Mouse (Mus musculus) CD4-positive, CD25-positive, alpha-beta regulatory T cell, adult 4 months (primary cell): ENCODE results near the gene Acadsb. TPM values are rescaled to one million over a fixed set of nuclear protein-coding genes. Genes with fewer than 3 reads are reported as not detected.
"Not testable (repeated sequence)": the region's sequence is repeated elsewhere in the genome, so short reads cannot be mapped to it uniquely, and the experiment has no call there.

Source experiments
- ATAC-seq: one replicate; pipeline ENCODE4 v1.8.0; 2017
- polyA plus RNA-seq, 2 experiments: library from polyadenylated mRNA; unstranded; fragments of 100-300 nt; shearing (Covaris generic); gene quantifications; one replicate each; pipeline ENCODE4 v1.2.1; 2017

Gene Acadsb
- polyA plus RNA-seq = 10 to 100 TPM; 55.0 to 62.7 TPM

- ATAC-seq = peak; percentile 97
These were observed at the start of gene Acadsb, which contains the start of gene Ikzf5 for GRCm38 (mm10) chr7:131410416-131411058. Acadsb (plus strand) TSS chr7:131410601. Ikzf5 (minus strand) TSS chr7:131410521.

GRCm38 (mm10) chr7:131362269-131362614, 48.2 kb upstream of the Acadsb start:
- peak; percentile 44 for ATAC-seq

DNA sequence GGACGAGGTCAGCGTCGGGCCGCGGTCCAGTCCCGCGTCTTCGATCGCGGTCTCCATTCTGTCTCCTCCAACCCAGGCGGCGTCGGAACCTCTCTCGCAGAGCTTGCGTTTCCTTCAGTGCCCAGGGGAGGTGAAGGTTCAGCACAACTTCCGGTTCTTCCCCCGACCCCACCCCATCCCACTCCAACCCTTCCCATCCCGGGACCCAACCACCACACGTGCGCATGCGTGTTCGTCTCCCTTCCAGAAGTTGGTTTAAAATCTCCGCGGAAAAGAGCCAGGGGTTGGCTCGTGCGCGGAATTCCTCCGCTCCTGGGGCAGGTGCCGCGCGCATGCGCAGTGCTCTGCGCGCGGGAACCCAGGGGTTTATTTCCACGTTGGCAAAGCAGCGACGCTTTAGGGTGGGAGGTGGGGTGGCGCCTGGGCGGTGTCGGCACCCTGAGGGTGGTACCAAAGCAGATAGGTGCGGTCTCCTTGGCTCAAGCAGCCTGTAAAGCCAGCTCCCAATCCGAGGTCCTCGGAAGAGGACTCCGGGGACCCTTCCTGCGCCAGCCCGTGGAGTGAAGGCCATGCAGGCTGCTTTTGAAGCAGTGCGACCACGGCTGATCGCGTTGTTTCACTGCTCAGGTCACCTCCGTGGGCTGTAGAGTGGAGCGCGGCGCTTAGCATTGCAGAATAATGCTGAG, 47.6 kb upstream of the Acadsb start, which contains the start of gene 2310057M21Rik:
Gene 2310057M21Rik (minus strand): TSS at position 145 of the 686 bp plus-strand sequence.
- peak; percentile 92 for ATAC-seq

DNA sequence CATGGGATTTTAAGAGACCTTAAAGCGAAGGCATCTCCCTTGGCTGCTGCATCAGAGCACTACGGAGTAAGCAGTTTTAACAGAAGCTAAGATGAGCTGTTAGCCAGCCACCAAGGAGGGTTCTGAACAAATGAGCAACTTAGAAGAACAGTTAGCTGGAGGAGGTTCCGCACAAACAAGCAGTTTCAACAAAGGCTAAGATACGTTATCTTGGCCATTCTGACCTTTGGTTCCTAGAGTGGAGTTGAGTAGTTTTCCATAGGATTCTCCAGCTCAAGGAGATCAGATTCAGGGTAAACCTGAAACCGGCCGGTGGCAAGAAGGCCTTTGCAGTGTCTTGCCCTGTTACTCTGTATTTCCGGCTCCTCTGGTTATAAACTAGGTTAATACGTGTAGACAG, 46.3 kb upstream of the Acadsb start:
- no peak for ATAC-seq

DNA sequence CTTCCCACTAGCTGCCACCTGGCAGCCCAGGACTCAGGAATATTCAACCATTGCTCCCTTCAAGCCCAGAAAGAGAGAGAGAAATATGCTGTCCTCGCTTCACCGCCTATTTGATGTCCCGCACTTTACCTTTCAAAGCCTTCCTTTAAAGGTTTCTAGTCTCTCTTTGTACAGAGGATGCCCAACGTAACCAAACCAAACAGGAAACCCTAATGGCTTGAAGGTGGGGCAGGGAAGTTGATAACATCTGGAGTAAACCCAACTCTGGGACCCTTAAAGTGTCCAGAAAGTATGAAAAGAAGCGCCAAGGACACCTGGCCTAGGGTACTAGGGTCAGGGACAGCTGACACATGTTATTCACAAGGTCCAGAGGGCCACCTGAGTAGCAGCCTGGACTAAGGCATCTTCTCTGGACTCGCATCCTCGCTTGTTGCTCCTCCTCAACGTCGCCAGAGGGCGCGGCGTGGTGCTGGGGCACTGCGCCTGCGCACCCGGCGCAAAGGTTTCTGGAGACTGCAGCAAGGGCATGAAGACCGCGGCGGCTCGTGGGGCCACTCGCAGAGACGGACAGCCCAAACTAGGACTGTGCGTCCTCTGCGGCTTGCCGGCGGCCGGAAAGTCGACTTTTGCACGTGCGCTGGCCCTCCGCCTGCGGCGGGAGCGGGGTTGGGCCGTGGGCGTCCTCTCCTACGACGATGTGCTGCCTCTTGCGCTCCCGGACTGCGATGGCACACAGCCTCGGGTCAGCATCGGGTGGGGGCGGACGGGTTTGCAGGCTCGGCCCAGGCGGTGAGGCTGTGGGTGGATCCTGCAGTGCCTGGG, 39.5 kb upstream of the Acadsb start, which contains the start of gene Pstk:
Gene Pstk (plus strand): TSS at position 494 of the 822 bp plus-strand sequence.
- ATAC-seq = peak; percentile 90

DNA sequence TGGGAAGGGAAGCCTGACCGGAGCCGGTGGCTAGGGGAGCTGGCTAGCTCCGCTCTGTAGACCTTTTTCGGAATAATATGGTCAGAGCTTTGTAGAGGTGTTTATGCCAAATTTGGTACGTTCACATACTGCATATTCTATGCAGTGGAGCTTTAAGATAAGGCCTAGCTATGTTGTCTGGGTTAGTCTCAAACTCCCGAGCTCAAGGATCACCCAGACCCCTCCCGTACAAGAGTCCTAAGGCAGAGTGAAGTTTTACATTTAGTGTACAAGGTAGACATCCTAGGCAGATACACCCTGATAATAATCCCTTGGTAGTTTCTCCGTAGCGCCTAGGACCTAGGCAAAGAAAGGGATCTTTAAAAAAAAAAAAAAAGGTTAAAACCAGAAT, 38.9 kb upstream of the Acadsb start:
- no peak for ATAC-seq

GRCm38 (mm10) chr7:131371880-131372651, 38.3 kb upstream of the Acadsb start:
- ATAC-seq = no peak

DNA sequence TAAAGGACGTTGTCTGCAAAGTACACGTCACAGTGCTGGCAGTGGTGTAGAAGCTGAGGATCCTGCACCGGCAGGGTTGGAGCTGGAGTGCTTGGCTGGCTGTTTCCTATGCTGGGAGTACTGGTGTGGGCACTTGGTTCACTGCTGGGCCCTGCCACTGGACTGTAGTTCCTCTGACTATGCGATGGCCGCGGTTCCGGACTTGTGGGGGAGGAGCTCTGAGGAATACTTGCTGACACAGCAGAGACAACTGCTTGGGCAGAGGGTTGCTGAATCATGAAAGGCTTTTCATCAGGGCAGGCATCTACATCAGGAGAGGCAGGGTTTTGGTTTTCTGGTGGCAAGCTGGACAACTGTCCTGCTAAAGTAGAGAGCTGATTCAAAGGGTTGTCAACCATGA, 18.6 kb upstream of the Acadsb start:
- ATAC-seq = not testable (repeated sequence)

- no peak for ATAC-seq
These were observed 947 bp upstream of the Acadsb start for GRCm38 (mm10) chr7:131409321-131409987.

GRCm38 (mm10) chr7:131409988-131410385, 414 bp upstream of the Acadsb start:
- peak; percentile 25 for ATAC-seq

DNA sequence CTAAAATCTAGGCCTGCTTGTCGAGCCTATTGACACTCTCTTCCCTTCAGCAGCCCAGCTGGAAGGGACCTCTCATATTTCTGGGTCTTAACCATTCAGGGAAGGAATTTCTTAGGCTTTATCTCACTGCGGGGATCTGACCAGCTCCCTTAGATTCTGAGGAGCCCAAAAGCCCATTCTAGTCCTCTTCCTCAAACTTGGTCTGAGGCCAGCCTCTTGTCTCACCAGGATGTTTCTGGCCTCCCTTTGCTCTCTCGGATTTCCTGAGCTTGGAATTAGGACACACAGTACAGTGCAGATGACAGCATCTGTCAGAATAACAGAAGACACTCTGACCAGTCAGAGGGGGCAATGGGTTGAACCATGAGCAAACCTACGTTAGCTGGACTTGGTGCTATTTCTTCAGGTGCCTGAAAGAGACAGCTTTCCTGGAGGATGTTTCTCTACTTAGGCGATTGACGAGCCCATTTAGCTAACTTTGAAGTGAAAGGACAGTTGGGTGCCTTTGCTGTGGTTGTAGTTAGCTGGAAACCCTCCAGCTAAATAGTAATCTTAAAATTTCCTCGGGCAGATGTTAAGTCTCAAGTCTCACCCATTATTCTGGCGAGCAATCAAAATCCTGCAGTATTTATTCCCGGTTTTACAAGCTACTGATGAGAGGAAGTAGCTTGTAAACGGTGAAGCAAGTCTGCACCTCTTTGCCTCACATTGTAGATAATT, 980 bp downstream of the Acadsb start:
- ATAC-seq = no peak

DNA sequence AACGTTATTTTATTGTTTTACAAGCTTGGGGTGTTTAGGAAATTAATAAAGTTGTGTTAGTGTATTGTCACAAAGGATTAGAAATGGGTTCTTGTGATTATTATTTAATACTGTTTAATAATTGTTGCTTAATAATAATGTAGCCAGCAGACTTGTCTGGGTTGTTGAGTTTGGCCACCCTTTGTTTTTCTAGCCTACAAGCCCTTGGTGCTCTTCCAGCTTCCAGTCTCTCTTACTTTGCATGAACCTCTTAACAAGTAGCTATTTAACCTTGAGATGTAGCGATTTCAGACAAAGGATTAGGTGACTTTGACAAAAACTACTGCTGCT, 1.5 kb downstream of the Acadsb start:
- no peak for ATAC-seq

GRCm38 (mm10) chr7:131416742-131417141, 6.3 kb downstream of the Acadsb start:
- not testable (repeated sequence) for ATAC-seq

DNA sequence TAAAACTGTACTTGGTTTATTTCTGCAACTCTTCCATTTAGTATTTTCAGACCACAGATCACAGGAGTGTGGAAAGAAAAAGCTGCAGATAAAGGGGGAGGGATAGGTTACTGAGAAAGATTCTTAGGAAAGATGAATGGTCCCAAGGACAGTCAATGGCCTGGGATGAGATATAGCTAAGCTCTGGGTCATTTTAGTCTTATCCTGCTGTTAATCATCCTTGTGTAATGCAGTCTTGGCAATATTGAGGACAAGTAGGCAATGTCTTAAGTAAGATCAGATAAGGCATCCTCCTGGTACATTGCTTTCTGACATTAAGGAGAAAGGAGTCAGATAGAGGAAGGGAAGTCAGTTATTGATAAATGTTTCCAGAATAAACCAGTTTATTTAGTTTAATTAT, 7.2 kb downstream of the Acadsb start:
- ATAC-seq = no peak

DNA sequence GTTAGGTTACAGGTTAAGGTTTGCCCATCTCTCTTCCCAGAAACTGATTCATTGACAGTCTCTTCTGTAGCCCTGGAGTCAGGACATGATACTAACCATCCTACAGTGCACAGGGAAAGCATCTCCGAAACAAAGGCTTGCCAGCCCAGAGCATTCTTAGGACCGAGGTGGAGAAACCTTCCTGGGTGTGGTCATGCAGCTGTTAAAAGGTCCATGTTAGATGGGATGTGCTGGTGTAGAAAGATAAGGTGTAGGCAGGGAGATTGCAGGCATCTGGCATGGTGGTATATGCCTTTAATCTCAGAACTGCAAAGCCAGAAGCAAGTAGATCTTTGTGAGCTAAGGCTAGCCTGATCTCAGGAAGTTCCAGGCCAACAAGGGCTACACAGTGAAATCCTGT, 14.5 kb downstream of the Acadsb start:
- ATAC-seq = no peak

- ATAC-seq = no peak
These were observed 16.9 kb downstream of the Acadsb start for GRCm38 (mm10) chr7:131427331-131427730.

GRCm38 (mm10) chr7:131432244-131432643, 21.8 kb downstream of the Acadsb start:
- ATAC-seq = no peak

- no peak for ATAC-seq
These were observed 23.9 kb downstream of the Acadsb start for GRCm38 (mm10) chr7:131434276-131434675.

GRCm38 (mm10) chr7:131437051-131437450, 26.6 kb downstream of the Acadsb start:
- no peak for ATAC-seq

DNA sequence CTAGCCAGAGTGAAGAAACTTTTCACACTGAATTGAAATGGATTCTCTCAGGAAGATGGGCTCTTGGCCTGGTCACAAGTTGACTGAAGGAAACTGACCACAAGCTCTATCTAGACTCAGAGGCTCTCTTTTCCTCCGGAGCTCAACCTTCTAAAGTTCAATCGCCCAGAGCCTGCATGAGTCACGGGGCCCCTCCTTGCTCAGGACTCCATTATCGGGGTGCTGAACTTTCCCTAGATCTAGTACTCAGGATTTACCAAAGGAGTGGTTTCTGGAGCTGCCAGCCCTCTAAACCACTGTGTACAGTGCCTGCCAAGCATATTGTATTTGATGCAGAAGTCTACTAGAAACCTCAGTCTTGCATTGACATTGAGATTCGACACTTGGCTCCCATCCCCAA, 46.3 kb downstream of the Acadsb start:
- ATAC-seq = no peak

- ATAC-seq = no peak
These were observed 54.8 kb downstream of the Acadsb start for GRCm38 (mm10) chr7:131465117-131465601.
